Mouse (Mus musculus): ENCODE data around the gene Gpr15.

GRCm38 (mm10) chr16:58689555-58690169 is 29.2 kb downstream of the Gpr15 start:
- TF ChIP-seq CTCF (IDR thresholded peaks at IDR 0.05; ENCODE audit: low read depth) (no peak), EP300 (IDR thresholded peaks at IDR 0.05; ENCODE audit: low read depth) (no peak)

Measured in liver, embryonic 14.5 days (tissue).